Mouse (Mus musculus): ENCODE measurements around the gene Gm4894. TPM values are rescaled to one million over a fixed set of nuclear protein-coding genes. Genes with fewer than 3 reads are reported as not detected.

Gm4894 gene
- polyA plus RNA-seq, 1 experiment from 2014 or later = not detected

DNA sequence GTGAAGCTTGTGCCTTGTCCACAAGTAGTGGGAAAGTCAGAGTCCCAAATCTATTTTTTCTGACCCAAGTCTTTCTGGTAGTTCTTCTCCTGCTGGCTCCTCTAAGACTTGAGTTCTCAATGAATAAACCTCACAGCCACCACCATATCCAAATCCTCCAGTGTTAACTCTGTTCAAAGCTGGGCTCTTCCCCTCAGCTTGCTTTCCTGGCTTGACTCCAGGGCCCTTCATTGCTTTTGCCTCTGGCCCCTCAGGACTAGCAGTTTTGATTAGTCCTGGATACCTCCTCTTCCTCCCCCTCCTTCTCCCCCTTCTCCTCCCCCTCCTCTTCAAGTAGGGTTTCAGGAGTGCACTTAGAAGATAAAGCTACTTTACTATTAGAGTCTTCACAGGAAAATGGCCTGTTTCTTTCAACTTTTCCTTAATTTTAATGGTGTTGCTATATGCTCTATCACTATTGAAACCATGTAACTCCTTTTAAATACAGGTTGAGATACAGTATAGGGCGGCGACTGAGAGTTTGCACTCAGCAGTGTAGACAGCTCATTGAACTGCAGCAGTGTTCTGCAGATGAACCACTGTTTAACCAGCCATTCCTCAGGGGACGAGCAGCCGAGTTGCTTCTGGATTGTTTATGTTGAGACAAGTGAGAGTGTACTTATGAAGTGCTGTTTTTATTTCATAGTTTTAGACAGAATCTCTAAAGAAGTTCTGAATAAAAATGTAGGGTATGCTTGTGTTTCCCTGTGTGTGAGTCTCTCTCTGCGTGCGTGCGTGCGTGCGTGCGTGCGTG lies 26.4 kb downstream of the Gm4894 start:
- Histone ChIP-seq H3K27me3 (peaks cover 4% of the 10 kb centered on the region; the same call in 1 of the 2 replicates), H3K9me3 (no peaks in the 10 kb centered on the region), H3K36me3 (no peaks in the 10 kb centered on the region), H3K4me3 (no peak overlapping the region), H3K4me1 (replicated peaks) (peaks cover 13% of the 10 kb centered on the region), H3K27ac (no peak overlapping the region), H3K9ac (no peak overlapping the region), H3K4me2 (no peak overlapping the region)
- no peak for ATAC-seq (ENCODE audit: low FRiP score)
- WGBS = 90% methylated on average over 11 of the region's 11 CpGs

DNA sequence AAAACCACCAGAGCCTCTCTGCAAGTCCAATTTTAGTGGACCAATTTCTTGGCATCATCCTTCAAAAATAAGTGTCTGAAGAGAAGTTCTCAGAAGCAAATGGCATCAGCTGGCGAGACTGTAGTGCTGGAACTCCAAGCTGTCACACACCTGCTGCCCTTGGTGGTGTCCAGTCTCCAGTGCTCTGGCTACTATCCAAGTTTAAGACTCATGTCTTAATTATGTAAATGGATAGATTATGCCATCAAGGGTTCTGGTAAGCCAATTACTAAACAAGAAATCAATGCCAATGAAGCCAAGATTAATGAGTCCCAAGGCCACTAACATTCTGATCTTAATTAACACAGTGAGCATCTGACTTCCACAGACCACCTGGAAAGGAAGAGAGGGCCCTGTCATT lies 44.8 kb downstream of the Gm4894 start:
- Histone ChIP-seq H3K9me3 (no peaks in the 10 kb centered on the region), H3K9ac (no peak overlapping the region), H3K4me1 (replicated peaks) (no peaks in the 10 kb centered on the region), H3K27ac (no peak overlapping the region), H3K4me3 (no peak overlapping the region), H3K27me3 (0 out of 2 replicates have a peak, but pooled peaks cover 3% of the 10 kb centered on the region), H3K4me2 (no peak overlapping the region), H3K36me3 (no peaks in the 10 kb centered on the region)
- 56% methylated on average over 1 of the region's 1 CpGs for WGBS
- ATAC-seq (ENCODE audit: low FRiP score) = no peak

DNA sequence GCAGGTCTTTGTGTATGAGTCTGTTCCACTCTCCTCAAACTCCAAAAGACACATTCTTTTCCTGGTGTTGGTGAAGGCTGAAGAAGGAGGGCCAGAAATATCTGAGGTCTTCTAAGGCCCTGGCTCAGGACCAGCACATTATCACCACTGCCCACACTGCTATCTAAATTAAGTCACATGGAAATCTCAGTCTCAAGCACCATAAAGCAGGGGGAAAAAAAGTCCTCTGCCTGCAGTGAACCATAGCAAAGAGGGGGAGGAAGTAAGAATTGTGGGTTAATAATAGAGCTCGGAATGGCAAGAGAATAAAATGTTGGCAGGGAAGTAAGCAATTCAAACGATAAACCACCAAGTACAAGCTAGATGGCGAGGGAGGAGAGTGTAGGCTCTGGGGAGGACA lies 57.2 kb downstream of the Gm4894 start:
- WGBS = 72% methylated on average over 3 of the region's 3 CpGs
- no peaks in the 10 kb centered on the region for H3K36me3 ChIP-seq
- H3K27ac ChIP-seq = no peak overlapping the region
- no peaks in the 10 kb centered on the region for H3K27me3 ChIP-seq
- H3K9me3 ChIP-seq = no peaks in the 10 kb centered on the region
- H3K4me3 ChIP-seq = no peak overlapping the region
- H3K9ac ChIP-seq = no peak overlapping the region
- ATAC-seq (ENCODE audit: low FRiP score) = no peak
- no peak overlapping the region for H3K4me2 ChIP-seq
- no peaks in the 10 kb centered on the region for H3K4me1 ChIP-seq (replicated peaks)

GRCm38 (mm10) chr9:49310821-49311220 lies 60.5 kb downstream of the Gm4894 start:
- no peaks in the 10 kb centered on the region for H3K4me1 ChIP-seq (replicated peaks)
- no peaks in the 10 kb centered on the region for H3K9me3 ChIP-seq
- no peak overlapping the region for H3K9ac ChIP-seq
- H3K4me3 ChIP-seq = no peak overlapping the region
- 66% methylated on average over 4 of the region's 4 CpGs for WGBS
- H3K27ac ChIP-seq = no peak overlapping the region
- no peaks in the 10 kb centered on the region for H3K27me3 ChIP-seq
- H3K36me3 ChIP-seq = no peaks in the 10 kb centered on the region
- no peak overlapping the region for H3K4me2 ChIP-seq
- no peak for ATAC-seq (ENCODE audit: low FRiP score)

GRCm38 (mm10) chr9:49318638-49319037 lies 68.3 kb downstream of the Gm4894 start:
- ATAC-seq (ENCODE audit: low FRiP score) = no peak
- Histone ChIP-seq H3K9ac (no peak overlapping the region), H3K4me1 (replicated peaks) (no peaks in the 10 kb centered on the region), H3K9me3 (no peaks in the 10 kb centered on the region), H3K4me3 (no peak overlapping the region), H3K27me3 (no peaks in the 10 kb centered on the region), H3K4me2 (no peak overlapping the region), H3K27ac (no peak overlapping the region), H3K36me3 (no peaks in the 10 kb centered on the region)

Other genes starting within 250 kb of the Gm4894 start
- gene Zw10, start 194.9 kb upstream of the Gm4894 start, polyA plus RNA-seq (2015; fragmentation: Nextera tagmentation; extraction: Ambion mirVana) = 24.6 and 25.3 TPM in 2 replicates
- gene Tmprss5, start 169.3 kb upstream of the Gm4894 start, polyA plus RNA-seq (2015; fragmentation: Nextera tagmentation; extraction: Ambion mirVana) = 2.0 and 2.4 TPM in 2 replicates
- gene Drd2, start 90.1 kb downstream of the Gm4894 start, polyA plus RNA-seq (2015; fragmentation: Nextera tagmentation; extraction: Ambion mirVana) = 2.5 and 3.0 TPM in 2 replicates
- gene Ankk1, start 176.5 kb downstream of the Gm4894 start, polyA plus RNA-seq (2015; fragmentation: Nextera tagmentation; extraction: Ambion mirVana) = 0.06 TPM in 1 of 2 replicates, not detected in the other
- gene Ttc12, start 235.7 kb downstream of the Gm4894 start, polyA plus RNA-seq (2015; fragmentation: Nextera tagmentation; extraction: Ambion mirVana) = 2.2 and 2.5 TPM in 2 replicates

Measured in hindbrain, embryonic 13.5 days (tissue).